Mouse (Mus musculus) neural tube, embryonic 14.5 days (tissue): Measurements from ENCODE around the gene Ifi203. TPM values are rescaled to one million over a fixed set of nuclear protein-coding genes. Genes with fewer than 3 reads are reported as not detected.
"Not testable (repeated sequence)": the region's sequence is repeated elsewhere in the genome, so short reads cannot be mapped to it uniquely, and the experiment has no call there.

ENCODE experiments used
- ATAC-seq: fragments of 200-750 bp; cut with Nextera tagmentation; 2 replicates; pipeline ENCODE4 v1.8.0; 2017; ENCODE audit warnings: low read depth, mild to moderate bottlenecking, moderate TSS enrichment, moderate library complexity
- H3K27ac ChIP-seq: fragments of 300-500 bp; sonication (generic); 2 replicates; pipeline ENCODE4 v1.5.1; 2014; ENCODE audit warnings: low read depth, mild to moderate bottlenecking, control low read depth, low read length, moderate library complexity, mixed read lengths
- H3K27me3 ChIP-seq: fragments of 300-500 bp; sonication (generic); 2 replicates; pipeline ENCODE4 v1.6.1; 2014; ENCODE audit warnings: low read length; ENCODE audit not compliant: control insufficient read depth, insufficient read depth
- H3K36me3 ChIP-seq: fragments of 300-500 bp; sonication (generic); 2 replicates; pipeline ENCODE4 v1.6.1; 2014; ENCODE audit warnings: low read length, mixed read lengths; ENCODE audit not compliant: control insufficient read depth, insufficient read depth
- H3K4me1 ChIP-seq: fragments of 300-500 bp; sonication (generic); 2 replicates; pipeline ENCODE4 v1.6.1; 2014; ENCODE audit warnings: low read length; ENCODE audit not compliant: control insufficient read depth, insufficient read depth
- H3K4me2 ChIP-seq: fragments of 300-500 bp; sonication (generic); 2 replicates; pipeline ENCODE4 v1.6.1; 2014; ENCODE audit warnings: mild to moderate bottlenecking, low read depth, low read length, control low read depth
- H3K4me3 ChIP-seq: fragments of 300-500 bp; sonication (generic); 2 replicates; pipeline ENCODE4 v1.5.1; 2014; ENCODE audit warnings: low read depth, low read length, control low read depth, mixed read lengths
- H3K9ac ChIP-seq: fragments of 300-500 bp; sonication (generic); replicated peaks from 2 replicates; pipeline ENCODE4 v1.6.1; 2014; ENCODE audit warnings: low read depth, mild to moderate bottlenecking, control low read depth, low read length, mixed read lengths
- H3K9me3 ChIP-seq: fragments of 300-500 bp; sonication (generic); 2 replicates; pipeline ENCODE4 v1.6.1; 2016; ENCODE audit warnings: low read length; ENCODE audit not compliant: control insufficient read depth
- WGBS: fragments of 180-500 bp; shearing (Covaris S2); extraction: QIAGEN DNeasy Blood & Tissue Kit; methylation state at CpG from one replicate; pipeline ENCODE4 v1.1.7; 2014; 5-methylcytosine and 5-hydroxymethylcytosine counted together
- polyA plus RNA-seq: library from polyadenylated mRNA; unstranded; fragments of >200 nt; fragmentation: Nextera tagmentation; extraction: Ambion mirVana; gene quantifications from 2 replicates; pipeline ENCODE4 v1.2.1, GENCODE M21; 2014

Ifi203 gene
- polyA plus RNA-seq: 0.46 and 0.54 TPM in 2 replicates

DNA sequence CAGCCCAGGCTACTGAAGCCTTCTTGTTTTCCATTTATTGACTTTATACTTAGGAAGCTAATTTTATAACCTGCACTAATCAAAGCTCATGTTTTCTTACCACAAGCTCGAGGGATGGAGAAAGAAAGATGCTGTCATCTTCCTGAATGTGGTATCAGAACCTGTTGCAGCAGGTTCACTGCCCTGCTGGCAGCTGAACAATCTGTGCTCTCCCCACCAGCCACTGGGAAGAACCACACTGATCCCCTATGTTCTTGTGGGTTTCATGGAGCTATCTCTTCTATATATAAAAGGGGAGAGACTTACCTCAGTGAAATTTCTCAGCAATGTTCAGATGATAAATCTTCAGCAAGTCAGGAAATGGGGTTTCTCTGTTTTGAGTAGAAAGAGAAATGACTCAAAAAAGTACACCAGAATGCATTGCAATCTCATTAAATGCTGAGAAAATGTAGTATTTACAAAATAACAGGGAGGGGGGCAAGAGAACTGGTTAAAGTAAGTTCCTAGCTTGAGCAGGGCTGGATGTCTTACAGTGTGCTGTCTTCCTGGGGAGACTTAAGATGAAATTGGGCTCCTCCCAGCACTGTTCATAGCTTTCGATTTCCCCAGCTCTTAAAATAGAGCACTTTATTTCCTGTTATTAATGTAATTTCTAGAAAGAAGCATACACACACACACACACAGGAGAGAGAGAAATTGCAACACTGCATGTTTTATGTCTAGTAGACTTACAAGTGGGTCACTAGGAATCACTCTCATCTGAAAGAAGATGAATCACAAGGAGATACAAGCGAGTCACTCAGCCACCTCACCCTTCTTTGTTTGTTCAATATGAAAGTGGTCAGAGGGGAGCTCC is at the start of gene Ifi203, which contains the start of gene Mndal:
Gene Ifi203, minus strand, starts transcription at position 749 of the 856 bp plus-strand sequence.
Gene Mndal, minus strand, starts transcription at position 568 of the 856 bp plus-strand sequence.
- ATAC-seq, H3K4me3 ChIP-seq, H3K9me3 ChIP-seq, H3K4me2 ChIP-seq, H3K36me3 ChIP-seq, H3K27me3 ChIP-seq, H3K9ac ChIP-seq, H3K4me1 ChIP-seq, H3K27ac ChIP-seq: not testable (repeated sequence)
- 71% methylated on average over 3 of the region's 3 CpGs for WGBS

DNA sequence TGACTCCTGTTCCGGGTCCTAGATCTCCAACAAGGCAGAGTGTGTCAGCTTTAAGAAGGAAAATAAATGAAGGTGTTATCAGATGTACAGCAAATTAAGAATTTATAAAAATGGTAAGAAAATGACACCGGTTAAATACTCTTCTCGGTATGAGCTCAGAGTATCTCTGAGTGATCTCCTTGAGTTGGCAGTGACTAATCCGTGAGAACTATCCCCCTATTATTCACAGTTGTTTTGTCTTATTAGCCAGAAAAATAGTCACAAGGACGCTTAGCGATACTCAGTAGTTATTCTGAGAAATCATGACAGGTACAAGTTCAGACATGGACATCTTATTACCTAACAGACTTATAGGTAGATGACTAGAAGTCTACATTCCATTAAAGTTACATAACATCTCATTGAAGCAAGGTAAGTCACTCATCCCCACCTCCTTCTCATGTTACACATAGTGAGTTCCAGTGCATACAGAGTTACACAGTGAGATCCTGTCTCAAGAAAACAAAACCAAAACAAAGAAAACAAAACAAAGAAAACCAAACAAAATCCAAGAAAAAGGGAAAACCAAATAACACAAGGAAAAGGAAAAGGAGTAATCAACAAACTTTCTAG is 40.3 kb upstream of the Ifi203 start, which contains the start of gene Ifi202b:
Gene Ifi202b, minus strand, starts transcription at position 51 of the 612 bp plus-strand sequence.
- not testable (repeated sequence) for H3K9ac ChIP-seq, H3K4me2 ChIP-seq, H3K27me3 ChIP-seq, H3K27ac ChIP-seq, ATAC-seq, H3K4me1 ChIP-seq, H3K36me3 ChIP-seq, H3K4me3 ChIP-seq, H3K9me3 ChIP-seq
- 89% methylated on average over 6 of the region's 6 CpGs for WGBS

DNA sequence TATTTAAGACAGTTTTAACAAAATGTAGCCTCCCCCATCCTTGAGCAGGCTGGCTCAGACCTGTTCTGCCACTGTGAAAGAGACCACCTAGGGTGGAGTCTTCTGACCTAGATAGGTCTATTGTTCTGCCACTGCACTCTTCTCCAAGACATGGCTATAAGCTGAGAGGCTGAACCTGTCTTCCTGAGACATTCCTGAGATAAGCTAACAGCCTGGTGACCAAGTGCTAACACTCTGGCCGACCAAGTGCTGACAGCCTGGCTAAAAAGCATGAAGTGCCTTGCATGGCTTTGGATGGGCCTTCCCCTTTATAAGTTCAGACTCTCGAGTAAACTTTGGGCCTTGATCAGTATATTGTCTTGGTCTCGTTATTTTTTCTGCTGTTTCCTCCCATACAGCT is 38.6 kb upstream of the Ifi203 start:
- H3K27me3 ChIP-seq, H3K9ac ChIP-seq, H3K9me3 ChIP-seq, H3K4me3 ChIP-seq, ATAC-seq, H3K27ac ChIP-seq, H3K4me2 ChIP-seq, H3K4me1 ChIP-seq, H3K36me3 ChIP-seq: not testable (repeated sequence)
- WGBS: 64% methylated on average over 3 of the region's 3 CpGs

DNA sequence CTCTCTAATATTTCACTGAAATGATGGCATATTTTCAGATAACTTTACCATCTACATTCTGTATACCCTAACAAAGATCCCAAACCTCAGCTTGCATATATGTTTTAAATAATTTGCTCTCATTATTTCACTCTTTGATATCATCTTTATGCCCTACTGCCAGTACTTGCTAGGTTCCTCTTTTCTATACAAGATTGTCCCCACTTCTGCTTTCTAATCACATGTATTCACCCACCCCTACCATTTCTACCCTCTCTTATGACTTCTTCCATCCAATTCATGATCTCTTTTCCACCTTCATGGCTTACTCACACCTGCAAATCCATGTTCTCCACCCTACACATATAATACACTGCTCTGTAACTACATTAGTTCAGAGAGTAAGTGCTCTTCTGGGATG is 35.1 kb upstream of the Ifi203 start:
- H3K4me3 ChIP-seq: no peak overlapping the region
- ATAC-seq: no peak
- H3K9ac ChIP-seq: no peak overlapping the region
- H3K27ac ChIP-seq: no peak overlapping the region
- H3K9me3 ChIP-seq: no peaks in the 10 kb centered on the region
- no peaks in the 10 kb centered on the region for H3K27me3 ChIP-seq
- H3K4me1 ChIP-seq: no peaks in the 10 kb centered on the region
- no peak overlapping the region for H3K4me2 ChIP-seq
- H3K36me3 ChIP-seq: no peaks in the 10 kb centered on the region

DNA sequence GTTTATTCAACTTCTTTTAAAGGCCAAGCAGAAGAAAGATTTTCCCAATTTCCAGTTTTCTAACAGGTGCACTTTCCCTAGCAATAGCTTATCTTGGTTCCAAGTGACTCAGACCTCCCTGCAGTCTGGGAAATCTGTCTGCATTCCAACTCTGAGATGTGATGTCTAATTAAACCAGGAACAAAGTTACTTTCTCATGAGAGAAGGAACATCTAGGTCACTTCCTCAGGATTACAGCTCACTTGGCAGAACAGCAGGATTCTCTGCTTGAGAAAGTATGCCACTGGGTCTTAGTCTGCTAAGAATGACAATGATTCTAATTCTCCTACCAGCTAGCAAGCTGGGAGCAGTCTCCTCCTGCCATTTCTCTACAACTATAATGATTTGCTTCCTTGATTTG is 30.6 kb upstream of the Ifi203 start:
- H3K27me3 ChIP-seq: no peaks in the 10 kb centered on the region
- H3K36me3 ChIP-seq: no peaks in the 10 kb centered on the region
- no peak overlapping the region for H3K27ac ChIP-seq
- no peak overlapping the region for H3K9ac ChIP-seq
- H3K4me3 ChIP-seq: no peak overlapping the region
- H3K4me2 ChIP-seq: no peak overlapping the region
- H3K4me1 ChIP-seq: no peaks in the 10 kb centered on the region
- no peak for ATAC-seq
- H3K9me3 ChIP-seq: no peaks in the 10 kb centered on the region

DNA sequence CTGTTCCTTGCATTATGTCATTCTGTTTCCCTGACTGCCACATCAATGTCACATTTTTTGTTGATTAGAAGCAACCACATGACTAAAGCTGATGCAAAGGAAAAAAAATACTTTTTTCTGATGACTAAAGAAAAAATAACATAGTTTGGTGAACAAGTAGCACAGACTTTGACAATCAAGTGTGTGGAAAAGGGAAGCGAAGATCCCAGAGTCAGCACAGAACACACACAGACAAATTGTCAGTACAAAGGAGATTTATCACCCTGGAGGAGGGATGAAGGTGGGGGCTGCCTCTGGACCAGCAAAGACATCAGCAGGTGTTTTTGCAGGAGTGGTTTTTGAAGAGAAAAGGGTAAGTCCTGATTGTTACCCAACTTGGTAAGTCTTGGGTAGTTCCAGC is 19.0 kb upstream of the Ifi203 start:
- ATAC-seq, H3K4me2 ChIP-seq, H3K36me3 ChIP-seq, H3K27ac ChIP-seq, H3K27me3 ChIP-seq, H3K4me3 ChIP-seq, H3K4me1 ChIP-seq, H3K9me3 ChIP-seq, H3K9ac ChIP-seq: not testable (repeated sequence)
- 76% methylated on average over 1 of the region's 1 CpGs for WGBS

DNA sequence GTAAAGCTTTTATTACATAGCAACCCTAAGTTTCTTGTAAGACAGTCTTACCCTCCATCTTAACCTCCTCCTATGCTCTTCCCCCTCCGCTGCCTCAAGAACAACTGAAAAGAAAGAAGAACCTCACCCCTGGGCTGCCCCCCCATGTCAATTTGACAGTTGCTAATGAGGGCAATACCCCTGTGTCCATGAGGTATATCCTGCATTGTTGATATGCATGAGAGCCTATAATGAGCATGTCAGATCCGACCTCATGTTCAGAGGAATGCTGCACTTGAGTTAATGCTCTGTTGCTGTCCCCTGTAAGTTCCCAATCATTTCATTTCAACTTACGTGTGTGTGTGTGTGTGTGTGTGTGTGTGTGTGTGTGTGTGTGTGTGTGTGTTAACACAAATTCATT is 17.5 kb upstream of the Ifi203 start:
- H3K27me3 ChIP-seq, ATAC-seq, H3K4me1 ChIP-seq, H3K27ac ChIP-seq, H3K9me3 ChIP-seq, H3K4me2 ChIP-seq, H3K36me3 ChIP-seq, H3K4me3 ChIP-seq, H3K9ac ChIP-seq: not testable (repeated sequence)
- 28% methylated on average over 3 of the region's 3 CpGs for WGBS

DNA sequence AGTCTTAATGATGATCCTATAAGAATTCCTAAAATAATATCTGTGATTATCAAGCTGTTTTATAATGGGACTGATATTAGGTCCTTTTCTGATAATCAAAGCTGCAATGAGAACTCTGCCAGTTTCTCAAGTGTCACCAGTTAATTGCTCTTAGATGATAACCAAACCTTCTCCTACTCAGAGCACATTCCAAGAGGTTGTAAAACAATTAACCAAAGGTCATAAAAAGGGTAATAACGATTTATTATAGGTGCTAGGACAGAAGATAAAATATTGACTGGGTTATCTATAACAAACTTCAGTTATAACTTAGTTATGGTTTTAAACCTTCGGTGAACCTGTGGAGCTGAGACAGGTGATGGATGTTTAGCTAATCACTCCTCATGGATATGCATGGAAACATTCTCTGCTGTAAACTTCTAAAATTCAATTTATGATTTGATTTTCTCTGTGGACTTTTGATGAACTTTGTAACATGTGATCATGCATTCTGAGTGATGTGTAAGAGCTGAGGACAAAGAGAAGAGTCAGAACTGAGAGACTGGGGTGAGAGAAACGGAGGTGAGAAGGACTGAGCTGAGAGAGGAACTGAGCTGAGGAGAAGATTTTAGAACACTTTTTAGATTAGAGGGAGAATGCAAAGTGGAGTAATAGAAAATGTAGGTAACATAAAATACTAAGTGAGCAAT is 13.5 kb upstream of the Ifi203 start:
- H3K9me3 ChIP-seq, H3K4me1 ChIP-seq, H3K9ac ChIP-seq, H3K4me2 ChIP-seq, H3K4me3 ChIP-seq, H3K36me3 ChIP-seq, H3K27me3 ChIP-seq, ATAC-seq, H3K27ac ChIP-seq: not testable (repeated sequence)
- WGBS: 37% methylated on average over 3 of the region's 3 CpGs
